Mouse (Mus musculus): ENCODE measurements at regions not wholly inside any gene's neighbourhood (a gene's known extent, or its start where the extent isn't known, plus 50 kb on each side); places are given as distances from the start of the nearest gene placed in this dataset.
A peak's percentile ranks its signal among the peaks of the same experiment; 100 is the strongest.

DNA sequence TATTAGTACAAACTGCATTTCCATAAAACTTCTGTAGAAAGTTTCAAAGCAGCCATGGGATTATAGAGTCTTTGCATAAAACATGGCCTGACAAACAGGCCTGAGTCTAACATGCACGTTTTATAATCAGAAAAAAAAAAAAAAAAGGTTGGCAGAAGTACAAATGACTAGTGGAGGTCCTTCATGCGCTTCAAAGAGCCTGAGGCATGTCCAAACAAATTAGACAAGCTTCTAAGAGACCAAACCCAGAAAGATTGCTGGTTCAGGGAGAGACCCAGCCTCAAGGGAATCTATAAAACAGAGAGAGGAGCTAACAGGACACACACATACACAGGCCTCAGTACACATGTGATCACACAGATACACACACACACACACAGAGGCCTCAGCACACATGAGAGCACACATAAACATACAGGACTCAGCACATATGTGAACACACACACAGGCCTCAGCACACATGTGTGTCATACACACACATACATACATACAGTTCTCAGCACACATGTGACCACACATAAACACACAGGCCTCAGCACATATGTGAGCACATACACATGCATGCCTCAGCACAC, 57.0 kb upstream of the Gnaq start:
- DNase-seq (ENCODE audit: low read depth) = no peak

DNA sequence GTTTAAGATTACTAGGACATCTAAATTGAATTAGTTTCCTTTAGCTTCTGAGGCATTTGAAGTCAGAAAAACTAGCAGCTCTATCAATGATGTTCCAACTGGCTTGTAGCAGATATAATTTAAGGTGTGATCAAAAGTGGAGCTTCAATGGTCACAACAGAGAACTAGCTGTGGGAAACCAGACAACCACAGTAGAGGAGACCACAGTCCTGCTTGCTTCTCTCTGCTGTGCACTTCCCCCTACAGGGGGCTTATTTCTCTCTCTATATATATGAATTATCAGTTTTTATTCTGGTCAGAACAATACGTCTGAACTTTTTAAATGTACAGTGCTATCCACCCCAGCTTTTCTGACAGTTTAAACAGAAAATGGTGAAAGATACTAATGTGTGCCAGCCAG, 57.6 kb upstream of the Gnaq start:
- no peak for DNase-seq (ENCODE audit: low read depth)

DNA sequence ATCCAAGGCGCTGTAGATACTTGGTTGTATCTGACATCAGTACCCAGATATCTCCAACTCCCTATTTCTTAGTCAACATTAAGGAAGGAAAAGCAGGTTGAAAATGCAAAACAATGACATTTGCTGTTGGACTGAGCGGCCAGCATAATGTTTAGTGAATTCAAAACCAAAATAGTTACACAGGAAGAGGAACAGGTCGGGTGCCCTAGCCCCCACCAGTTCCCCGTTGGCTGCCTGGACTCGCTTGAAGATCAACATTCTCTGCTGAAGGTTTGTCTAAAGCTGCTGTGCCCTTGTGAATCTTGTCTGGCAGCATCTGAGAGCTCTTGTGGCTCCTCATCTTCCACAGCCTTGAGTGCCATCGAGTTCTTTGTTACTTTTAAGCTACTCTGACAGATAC, 65.3 kb upstream of the Gnaq start:
- no peak for DNase-seq (ENCODE audit: low read depth)

DNA sequence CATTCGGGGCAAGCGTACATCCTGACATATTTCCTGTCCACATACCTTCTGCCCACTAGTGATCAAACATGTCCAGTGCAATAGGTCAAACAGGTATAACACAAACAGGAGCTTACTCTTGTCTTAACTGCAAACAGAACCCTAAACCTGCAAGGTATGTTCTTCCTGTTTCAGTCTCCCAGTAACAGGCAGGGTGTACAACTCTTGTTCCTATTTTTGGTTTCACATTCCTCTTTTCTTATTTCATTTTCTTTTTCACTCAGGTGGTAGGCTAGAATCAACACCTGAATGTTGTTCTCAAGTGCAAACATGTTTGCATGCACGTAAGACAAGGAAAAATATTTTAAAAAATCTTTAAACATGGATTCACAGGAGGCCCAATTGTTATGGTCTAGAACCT, 67.7 kb upstream of the Gnaq start:
- DNase-seq (ENCODE audit: low read depth) = no peak

DNA sequence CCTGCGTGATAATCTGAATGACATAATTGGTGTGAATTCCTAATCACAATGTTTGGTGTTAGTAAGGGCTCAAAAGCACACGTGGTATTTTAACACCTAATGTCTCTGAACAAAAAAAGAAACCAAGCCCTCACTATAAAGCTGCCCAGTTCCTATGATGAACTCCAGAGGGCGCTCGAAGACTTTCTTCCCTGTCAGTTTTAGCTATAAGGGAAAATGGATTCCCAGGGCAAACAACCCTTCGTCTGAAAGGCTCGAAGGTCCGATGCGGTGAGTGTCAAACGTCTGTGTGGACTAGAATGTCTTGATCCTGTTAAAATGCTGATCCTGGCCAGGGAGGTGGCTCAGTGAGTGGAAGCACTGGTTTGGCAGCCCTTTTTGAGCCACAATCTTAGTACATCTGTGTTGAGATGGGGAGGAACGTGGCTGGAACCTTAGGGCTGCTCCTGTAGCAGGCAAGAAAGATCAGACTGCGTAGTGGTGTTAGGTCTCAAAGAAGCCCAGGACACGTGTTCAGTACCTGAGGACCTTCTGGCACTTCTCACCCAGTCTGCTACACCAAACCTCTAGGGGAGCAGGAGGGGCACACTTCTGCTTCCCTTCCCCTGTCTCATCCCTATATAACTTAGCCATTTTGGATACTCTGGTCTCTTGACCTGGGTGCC, 68.6 kb upstream of the Gnaq start:
- peak; percentile 93 for DNase-seq (ENCODE audit: low read depth)

DNA sequence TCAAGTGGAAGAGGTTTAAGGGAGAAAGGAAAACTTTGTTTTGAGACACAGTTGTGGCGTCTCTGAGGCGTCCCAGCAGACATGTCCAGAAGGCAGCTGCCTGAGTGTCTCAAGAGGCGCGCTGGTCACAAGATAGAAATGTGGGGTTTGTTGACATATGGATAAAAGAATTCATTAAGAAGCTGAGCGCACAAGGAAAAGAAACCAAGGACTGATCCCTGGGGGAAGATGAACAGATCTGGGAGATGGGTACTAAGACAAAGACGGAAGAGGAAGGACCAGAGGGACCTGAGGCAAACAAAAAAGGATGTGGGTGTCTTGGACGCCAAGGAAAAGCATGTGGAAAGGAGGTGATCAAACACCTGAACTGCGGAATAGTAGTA, 69.1 kb upstream of the Gnaq start:
- DNase-seq (ENCODE audit: low read depth) = no peak

DNA sequence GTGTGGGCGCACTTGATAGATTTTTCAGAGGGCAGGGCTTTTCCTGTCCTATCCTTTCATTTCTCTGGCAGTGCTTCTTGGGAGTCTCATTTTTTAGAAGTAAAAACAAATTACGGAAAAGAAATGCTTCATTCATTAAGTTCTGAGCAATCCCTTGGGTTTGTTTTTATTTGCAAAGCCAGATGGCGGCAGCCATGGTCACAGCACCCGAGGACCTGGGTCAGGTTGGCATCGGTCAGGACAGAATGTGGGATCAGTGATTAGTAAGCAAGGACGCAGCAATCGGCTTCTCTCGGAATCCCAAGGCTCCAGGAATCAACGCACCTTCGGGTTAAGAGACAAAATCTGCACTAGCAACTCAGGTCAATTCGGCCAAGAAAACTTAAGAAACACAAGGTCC, 70.8 kb upstream of the Gnaq start:
- DNase-seq (ENCODE audit: low read depth) = no peak

DNA sequence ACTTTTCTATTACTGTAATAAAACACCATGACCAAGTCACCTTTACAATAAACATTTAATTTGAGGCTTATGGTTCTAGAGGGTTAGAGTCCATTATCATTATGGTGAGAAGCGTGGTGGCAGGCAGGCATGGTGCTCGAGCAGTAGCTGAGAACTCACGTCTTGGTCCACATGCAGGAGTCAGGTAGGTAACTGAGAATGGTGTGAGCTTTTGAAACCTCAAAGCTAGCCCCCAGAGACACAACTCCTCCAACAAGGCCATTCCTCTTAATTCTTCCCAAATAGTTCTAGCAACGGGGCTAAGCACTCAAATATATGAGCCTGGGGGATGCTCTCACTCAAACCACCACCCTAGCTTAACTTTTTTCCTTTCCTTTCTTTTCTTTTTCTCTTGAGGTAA, 73.6 kb upstream of the Gnaq start:
- DNase-seq (ENCODE audit: low read depth) = no peak

DNA sequence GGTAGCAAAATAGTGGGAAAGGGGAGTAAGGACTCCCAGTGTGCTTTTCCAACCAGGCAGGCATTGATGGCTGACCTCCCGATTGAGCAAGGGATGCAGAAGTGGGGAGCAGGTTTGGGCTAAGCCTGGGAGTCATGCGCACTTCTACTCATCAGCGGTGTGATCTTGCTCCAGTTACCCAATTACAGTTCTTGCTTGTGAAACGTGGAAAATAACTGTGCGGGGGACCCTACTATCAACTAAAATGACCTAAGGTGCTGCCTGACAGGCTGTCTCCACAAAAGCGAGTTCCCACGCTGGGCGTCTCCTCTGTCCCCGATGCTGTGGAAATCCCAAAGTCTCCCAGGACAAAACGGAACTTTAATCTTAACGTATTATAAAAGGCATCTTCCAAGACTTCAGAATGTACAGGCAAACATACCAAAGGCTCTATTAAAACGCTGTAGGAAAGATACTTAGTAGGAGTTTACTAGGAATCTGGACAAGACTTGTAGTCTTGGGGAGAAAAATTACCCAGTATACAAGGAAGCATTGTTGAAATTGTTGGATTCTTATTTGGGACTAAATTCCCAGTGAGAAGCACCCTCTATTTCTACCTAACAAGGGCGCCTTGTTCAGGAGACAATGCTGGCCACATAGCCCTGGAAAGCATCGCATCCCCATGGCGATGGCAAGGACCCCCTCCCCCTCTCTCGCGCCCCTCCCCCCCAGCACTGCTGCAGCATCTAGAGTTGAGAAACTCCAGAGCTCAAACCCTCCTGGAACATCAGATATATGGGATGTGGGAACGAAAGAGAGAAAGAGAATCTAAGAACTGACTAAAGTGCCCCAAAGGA, 65.6 kb upstream of the Cep78 start:
- peak; percentile 57 for DNase-seq (ENCODE audit: low read depth)

DNA sequence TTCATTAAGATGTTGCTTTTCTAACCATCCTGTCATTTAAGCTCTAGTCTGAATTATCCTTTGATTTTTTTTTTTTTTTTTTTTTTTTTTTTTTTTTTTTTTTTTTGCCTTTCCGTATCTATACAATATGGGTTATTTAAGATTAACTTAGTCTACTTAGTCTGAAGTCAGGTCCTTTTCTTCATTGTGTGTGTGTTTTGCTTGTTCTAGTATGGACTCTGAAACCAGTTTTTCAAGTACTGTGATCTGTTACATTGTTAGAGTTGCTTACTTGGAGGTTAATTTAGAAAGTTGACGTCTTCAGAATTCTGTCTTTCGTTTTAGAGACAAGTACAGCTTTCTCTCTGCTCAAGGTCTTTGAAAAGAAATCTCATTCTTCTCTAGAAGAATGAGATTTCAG, 64.9 kb upstream of the Cep78 start:
- no peak for DNase-seq (ENCODE audit: low read depth)

DNA sequence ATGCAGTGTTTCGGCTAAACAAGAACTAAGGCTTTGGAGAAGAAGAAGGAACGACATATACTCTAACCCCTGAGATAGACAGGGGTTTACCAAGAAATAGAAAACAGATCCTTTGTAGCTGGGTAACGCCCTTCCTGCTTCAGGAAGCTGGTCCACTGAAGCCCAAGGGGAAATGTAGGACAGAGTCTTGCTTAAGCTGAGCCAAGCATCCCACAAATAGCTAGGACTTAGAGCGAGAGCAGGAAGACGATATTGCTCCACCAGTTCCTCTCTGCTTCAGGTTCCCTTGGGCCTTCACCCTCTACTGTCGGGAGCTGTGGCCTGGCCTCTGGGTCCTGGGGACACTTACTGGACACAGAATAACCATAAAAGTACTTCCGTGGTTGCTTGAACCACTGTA, 62.2 kb upstream of the Cep78 start:
- DNase-seq (ENCODE audit: low read depth) = no peak

DNA sequence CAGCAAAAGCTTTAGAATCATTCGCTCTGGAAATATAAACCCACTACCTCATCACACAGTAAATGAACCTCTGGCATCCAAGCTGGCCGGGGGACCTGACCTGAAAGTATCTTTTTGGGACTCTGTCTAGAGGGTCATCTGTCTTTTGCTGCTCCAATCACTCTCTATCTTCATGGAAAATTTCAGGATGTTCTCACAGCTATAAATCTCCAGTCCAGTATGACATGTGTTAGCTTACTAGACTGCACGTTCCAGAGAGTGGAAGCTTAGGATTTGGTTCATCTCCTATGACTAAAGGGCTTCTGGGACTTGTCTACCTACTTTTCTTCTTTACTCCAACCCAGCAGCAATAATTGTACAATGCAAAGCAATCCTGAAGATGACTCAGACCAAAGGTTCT, 60.5 kb upstream of the Cep78 start:
- DNase-seq (ENCODE audit: low read depth) = no peak

DNA sequence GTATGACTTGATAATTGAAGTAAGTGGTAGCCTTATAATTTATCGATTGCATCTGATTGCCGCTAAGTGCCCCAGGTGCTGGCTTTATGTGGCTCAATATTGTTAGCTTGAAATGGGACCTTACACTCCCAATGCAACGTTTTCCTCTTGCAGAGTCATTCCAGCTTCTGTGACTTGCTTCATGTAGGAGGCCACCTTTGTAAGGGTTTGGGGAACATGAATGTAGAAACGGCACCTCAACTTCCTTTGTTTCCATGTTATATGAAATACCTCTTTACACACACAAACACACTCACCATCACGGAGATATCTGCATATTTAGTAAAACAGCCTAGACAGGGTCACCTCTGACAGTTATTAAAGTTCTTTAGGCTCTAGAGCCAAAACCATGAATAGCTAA, 59.4 kb upstream of the Cep78 start:
- no peak for DNase-seq (ENCODE audit: low read depth)

DNA sequence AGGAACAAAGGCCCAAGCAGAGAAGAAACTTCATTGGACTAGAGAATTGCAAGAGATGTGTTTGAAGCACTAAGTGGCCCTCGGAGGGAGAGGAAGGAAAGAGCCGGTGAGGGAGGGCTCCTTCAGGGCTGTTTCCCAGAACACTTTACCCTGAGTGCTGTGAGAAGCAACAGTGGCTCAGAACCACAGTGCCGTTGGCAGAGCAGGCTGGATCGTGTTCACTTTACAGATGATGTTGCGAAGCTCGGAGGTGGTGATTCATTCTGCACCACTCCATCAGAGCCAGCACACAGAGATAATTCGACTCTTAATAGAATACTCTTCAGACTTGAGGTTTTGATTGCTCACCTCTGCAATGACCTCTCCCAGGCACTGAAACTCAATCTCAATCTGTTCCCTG, 58.2 kb upstream of the Cep78 start:
- peak; percentile 55 for DNase-seq (ENCODE audit: low read depth)

DNA sequence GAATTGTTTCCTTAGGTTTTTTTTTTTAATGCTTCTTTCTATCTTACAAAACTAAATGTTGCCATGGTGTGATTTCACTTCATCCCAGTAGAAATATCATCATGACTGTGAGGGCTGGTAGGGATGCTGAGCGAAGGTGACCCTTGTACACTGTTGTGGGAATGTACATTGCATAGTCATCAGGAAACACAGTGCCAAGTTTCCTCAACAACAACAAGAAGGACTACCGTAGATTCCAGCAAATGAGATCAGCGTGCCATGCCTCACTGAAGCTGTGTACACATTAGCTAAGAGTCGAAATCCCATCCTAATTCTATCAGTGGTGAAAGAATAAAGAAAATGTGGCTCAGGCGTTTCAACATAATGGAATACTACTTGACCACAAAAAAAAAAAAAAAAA, 57.1 kb upstream of the Cep78 start:
- DNase-seq (ENCODE audit: low read depth) = peak; percentile 32

DNA sequence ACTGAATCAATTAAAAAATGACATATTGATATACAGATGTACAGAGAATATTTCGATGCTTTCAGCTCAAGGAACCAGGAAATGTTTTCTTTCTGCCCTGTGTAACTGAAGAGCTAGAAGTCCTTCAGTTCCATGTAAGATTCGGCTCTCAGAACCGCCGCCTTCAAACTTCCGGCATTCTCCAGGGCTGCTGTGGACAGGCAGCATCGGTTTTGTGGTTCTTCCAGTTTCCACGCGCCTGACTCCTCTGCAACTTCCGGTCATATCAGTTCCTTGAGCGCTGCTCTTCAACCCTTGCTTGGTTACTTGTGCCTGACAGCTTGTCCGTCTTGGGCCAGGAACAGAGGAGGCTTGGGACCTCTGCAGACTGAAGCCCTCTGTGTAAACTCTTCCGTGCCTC, 53.0 kb upstream of the Cep78 start:
- no peak for DNase-seq (ENCODE audit: low read depth)
